Mouse (Mus musculus) G1E (cell line): ENCODE results near the gene Prkag1.

Experiments used
- CTCF ChIP-seq: IDR thresholded peaks from 2 replicates; pipeline ENCODE4 v1.5.1; 2012; ENCODE audit warnings: low read depth, low read length, inconsistent platforms, mixed read lengths
- GATA1 ChIP-seq: IDR thresholded peaks from 2 replicates; pipeline ENCODE4 v1.6.1; 2012; ENCODE audit warnings: borderline replicate concordance, low read length, inconsistent platforms, mixed read lengths

GRCm38 (mm10) chr15:98870179-98871069, 39.1 kb upstream of the Prkag1 start:
- TF ChIP-seq CTCF = no peak
- TF ChIP-seq GATA1 = no peak
